Mouse (Mus musculus): ENCODE results near the gene Snapc4.

Snapc4 gene

GRCm38 (mm10) chr2:26380131-26380771 is at the start of gene Snapc4:
Gene Snapc4 (minus strand): TSS chr2:26380653.
- peak; percentile 75 for DNase-seq (ENCODE audit: low read depth, low spot score)

- no peak for DNase-seq (ENCODE audit: low read depth, low spot score)
Measured at GRCm38 (mm10) chr2:26429851-26430250, 49.4 kb upstream of the Snapc4 start.

GRCm38 (mm10) chr2:26424541-26424940 is 44.1 kb upstream of the Snapc4 start:
- DNase-seq (ENCODE audit: low read depth, low spot score), result no peak

- DNase-seq (ENCODE audit: low read depth, low spot score), result no peak
Measured at GRCm38 (mm10) chr2:26423086-26423485, 42.6 kb upstream of the Snapc4 start.

- DNase-seq (ENCODE audit: low read depth, low spot score), result no peak
Measured at GRCm38 (mm10) chr2:26421969-26422368, 41.5 kb upstream of the Snapc4 start.

- no peak for DNase-seq (ENCODE audit: low read depth, low spot score)
Measured at GRCm38 (mm10) chr2:26418120-26418519, 37.7 kb upstream of the Snapc4 start.

- no peak for DNase-seq (ENCODE audit: low read depth, low spot score)
Measured at GRCm38 (mm10) chr2:26417066-26417465, 36.6 kb upstream of the Snapc4 start.

GRCm38 (mm10) chr2:26410931-26411411 is 30.5 kb upstream of the Snapc4 start:
- no peak for DNase-seq (ENCODE audit: low read depth, low spot score)

GRCm38 (mm10) chr2:26410091-26410490 is 29.6 kb upstream of the Snapc4 start:
- DNase-seq (ENCODE audit: low read depth, low spot score), result no peak

- DNase-seq (ENCODE audit: low read depth, low spot score), result no peak
Measured at GRCm38 (mm10) chr2:26409362-26409761, 28.9 kb upstream of the Snapc4 start.

GRCm38 (mm10) chr2:26408515-26409356 is 28.3 kb upstream of the Snapc4 start, which contains the start of gene Inpp5e:
Gene Inpp5e (minus strand): TSS chr2:26409203.
- DNase-seq (ENCODE audit: low read depth, low spot score), result peak; percentile 91

- DNase-seq (ENCODE audit: low read depth, low spot score), result no peak
Measured at GRCm38 (mm10) chr2:26403306-26403705, 22.9 kb upstream of the Snapc4 start.

- no peak for DNase-seq (ENCODE audit: low read depth, low spot score)
Measured at GRCm38 (mm10) chr2:26402265-26402664, 21.8 kb upstream of the Snapc4 start.

- DNase-seq (ENCODE audit: low read depth, low spot score), result no peak
Measured at GRCm38 (mm10) chr2:26401023-26401422, 20.6 kb upstream of the Snapc4 start.

GRCm38 (mm10) chr2:26400296-26400695 is 19.8 kb upstream of the Snapc4 start:
- DNase-seq (ENCODE audit: low read depth, low spot score), result no peak

GRCm38 (mm10) chr2:26399647-26400046 is 19.2 kb upstream of the Snapc4 start:
- no peak for DNase-seq (ENCODE audit: low read depth, low spot score)

GRCm38 (mm10) chr2:26398978-26399377 is 18.5 kb upstream of the Snapc4 start:
- no peak for DNase-seq (ENCODE audit: low read depth, low spot score)

GRCm38 (mm10) chr2:26391617-26392016 is 11.2 kb upstream of the Snapc4 start:
- DNase-seq (ENCODE audit: low read depth, low spot score), result no peak

GRCm38 (mm10) chr2:26390954-26391353 is 10.5 kb upstream of the Snapc4 start:
- DNase-seq (ENCODE audit: low read depth, low spot score), result no peak

GRCm38 (mm10) chr2:26389154-26389690 is 8.8 kb upstream of the Snapc4 start, which contains the start of the genes Entr1 and Pmpca:
Gene Entr1 (minus strand): TSS chr2:26389316.
Gene Pmpca (plus strand): TSS chr2:26389339.
- DNase-seq (ENCODE audit: low read depth, low spot score), result peak; percentile 69

- no peak for DNase-seq (ENCODE audit: low read depth, low spot score)
Measured at GRCm38 (mm10) chr2:26388682-26389153, 8.3 kb upstream of the Snapc4 start.

GRCm38 (mm10) chr2:26387713-26388112 is 7.3 kb upstream of the Snapc4 start:
- no peak for DNase-seq (ENCODE audit: low read depth, low spot score)
